Mouse (Mus musculus) gastrocnemius, adult 8-10 months (tissue): ENCODE results near the gene Srebf2. TPM values are rescaled to one million over a fixed set of nuclear protein-coding genes. Genes with fewer than 3 reads are reported as not detected.

Experiments used
- DNase-seq, 2 experiments: peaks; one replicate each; pipeline ENCODE4 v3.0.0; 2022; ENCODE audit warnings: low spot score in 2 of 2
- total RNA-seq, 4 experiments: library from RNA; stranded (reverse); gene quantifications; 2 replicates each; pipeline ENCODE4 v1.2.4; 2022

Srebf2 gene
- total RNA-seq, 4 experiments from 2014 or later = 8.4 to 11.5 (median 9.7) TPM

DNA sequence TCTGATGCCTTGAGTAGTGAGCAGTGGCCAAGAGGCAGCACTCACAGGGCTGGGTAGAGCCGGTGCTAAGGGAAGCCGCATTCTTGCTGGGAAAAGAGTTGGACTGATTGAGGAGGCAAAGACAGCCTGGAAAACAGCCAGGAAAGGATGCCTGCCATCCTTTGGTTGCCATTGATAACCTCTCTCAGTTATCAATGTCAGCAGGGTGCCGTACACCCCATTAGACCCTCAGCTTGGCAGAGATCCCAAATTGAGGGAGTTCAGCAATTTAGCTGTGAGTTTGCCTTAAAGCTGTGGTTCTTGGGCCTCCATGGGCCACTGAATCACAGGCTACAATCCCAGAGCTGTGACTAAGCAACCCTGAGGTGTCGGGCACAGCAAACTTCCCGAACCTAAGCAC lies 34.1 kb downstream of the Srebf2 start:
- no peak for DNase-seq

DNA sequence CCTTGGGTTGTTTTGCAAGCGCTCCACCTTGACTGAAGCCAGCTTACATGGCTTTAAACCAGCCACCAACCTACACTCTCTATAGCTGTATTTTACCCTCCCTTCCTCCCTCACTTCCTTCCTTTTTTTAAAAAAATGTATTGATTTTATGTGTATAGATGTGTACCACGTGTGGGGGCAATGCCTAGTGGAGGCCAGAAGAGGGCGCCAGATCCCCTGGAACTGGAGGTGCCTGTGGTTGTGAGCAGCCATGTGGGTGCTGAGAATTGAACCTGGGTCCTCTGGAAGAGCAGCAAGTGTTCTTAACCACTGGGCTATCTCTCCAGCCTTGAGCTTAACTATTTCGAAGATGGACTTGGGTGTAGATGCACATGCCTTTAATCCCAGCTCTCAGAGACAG lies 35.3 kb downstream of the Srebf2 start:
- no peak for DNase-seq

DNA sequence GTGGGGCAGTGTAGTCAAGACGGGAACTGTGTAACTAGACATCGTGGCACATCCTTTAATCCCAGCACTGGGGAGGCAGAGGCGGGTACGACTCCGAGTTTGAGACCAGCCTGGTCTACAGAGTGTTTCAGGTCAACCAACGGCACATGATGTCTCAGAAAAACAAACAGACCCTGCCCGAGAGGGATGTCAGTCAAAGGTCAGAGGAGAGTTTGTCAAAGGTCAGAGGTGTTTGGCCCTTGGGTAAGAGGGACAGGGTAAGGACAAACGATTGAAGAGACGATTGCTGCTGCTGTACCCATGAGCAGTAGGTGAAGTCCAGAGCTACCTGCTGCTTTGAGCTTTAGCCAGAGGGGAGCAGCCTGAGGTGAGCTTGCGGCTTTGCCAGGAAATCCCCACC lies 36.6 kb downstream of the Srebf2 start:
- no peak for DNase-seq

DNA sequence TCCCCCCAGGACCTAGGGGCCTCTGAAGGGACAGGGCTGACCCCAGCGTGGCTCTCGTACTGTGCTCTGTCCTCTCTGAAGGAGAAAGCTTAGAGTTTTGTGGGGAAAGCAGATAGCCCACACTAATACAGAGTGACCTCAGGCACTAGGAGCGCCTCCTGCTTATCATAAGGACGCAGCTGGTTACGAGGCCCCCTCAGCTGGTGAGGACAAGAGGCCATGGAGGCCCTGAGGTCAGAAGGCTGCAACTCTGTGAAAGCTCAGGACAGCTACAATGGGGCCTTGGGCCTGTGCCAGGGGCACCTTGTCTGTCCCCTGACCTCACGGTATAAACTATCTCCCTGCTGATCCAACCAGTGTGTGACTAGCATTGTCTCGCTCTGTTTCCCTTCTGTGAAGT lies 37.2 kb downstream of the Srebf2 start:
- no peak for DNase-seq

DNA sequence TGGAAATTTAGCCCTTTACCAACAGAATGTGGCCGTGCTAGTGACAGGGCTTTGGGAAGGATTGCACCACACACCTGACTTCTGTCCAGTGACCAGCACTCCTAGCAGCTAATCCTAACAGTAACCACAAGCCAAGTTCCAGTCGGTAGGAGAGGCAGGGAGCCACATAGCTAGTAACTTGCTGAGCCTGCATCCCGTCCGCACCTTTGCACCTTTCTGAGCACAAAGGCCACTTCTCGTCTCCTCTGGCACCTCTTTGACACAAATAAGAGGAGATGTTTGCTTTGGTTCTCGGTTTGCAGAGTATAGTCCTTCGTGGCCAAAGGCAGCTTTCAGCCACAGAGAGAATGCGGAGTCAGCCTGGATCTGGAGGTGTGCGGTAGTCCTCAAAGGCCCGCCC lies 37.7 kb downstream of the Srebf2 start:
- no peak for DNase-seq

DNA sequence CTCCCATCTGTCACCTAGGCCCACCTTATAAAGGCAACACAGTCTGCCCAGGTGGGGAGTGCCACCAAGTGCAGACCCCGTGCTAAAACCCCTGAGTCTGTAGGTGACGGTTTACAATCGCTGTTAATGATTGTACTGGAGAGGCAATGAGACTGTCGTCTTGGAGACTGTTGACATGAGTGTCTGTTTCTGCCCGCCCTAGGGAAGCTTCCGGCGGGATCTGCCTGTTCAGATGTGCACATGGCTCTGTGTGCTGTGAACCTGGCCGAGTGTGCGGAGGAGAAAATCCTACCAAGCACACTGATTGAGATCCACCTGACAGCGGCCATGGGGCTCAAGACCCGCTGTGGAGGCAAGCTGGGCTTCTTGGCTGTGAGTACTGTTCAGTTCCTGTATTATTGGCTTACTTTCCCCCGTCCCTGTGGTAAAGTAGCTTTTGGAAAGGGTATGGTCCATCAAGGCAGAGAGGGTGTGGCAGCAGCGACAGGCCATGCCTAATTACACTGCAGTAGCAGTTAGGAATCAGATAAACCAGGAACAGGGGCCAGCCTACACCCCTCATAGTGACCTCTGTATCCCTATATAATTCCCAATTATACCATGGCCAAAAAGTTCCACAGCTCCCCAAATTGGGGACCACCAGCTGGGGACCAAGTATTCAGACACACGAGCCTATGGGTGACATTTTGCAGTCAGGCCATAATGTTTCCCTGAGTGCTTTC lies 38.2 kb downstream of the Srebf2 start:
- DNase-seq = no peak

DNA sequence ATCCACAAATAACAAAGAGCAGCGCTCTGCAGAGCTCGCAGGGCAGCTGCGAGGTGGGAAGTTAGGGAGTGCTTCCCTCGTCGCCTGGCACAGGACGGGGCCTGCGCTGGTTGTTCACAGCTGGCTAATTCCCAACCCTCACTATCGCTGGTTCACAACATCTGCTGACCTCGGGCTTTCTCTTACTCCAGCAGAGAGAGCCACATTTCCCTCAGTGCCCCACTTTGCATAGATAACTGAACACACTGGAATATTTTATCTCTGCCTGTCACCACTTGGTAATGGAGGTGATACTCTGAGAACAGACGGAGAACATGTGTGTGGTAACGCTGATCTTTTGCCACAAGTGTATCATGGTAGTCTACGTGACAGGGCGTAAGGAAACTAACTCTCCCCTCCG lies 39.1 kb downstream of the Srebf2 start:
- no peak for DNase-seq

DNA sequence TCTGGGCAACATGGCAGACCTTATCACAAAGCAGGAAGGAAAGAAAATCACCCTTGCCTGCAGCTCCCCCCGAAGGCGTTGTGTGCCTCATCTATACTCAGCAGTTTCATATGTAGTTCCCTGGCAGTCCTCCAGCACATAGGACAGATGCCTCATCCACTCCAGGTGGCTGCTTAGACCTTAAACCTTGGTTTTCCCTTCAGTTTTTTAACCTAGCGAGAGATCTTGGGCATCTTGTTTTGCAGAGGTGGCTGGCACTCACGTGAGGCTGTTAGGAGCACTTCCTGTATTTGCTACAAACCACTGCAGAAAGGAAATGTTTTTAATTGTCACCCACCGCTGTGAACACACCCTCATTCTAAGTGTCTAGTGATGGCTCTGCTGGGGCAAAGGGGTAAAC lies 40.0 kb downstream of the Srebf2 start:
- no peak for DNase-seq

DNA sequence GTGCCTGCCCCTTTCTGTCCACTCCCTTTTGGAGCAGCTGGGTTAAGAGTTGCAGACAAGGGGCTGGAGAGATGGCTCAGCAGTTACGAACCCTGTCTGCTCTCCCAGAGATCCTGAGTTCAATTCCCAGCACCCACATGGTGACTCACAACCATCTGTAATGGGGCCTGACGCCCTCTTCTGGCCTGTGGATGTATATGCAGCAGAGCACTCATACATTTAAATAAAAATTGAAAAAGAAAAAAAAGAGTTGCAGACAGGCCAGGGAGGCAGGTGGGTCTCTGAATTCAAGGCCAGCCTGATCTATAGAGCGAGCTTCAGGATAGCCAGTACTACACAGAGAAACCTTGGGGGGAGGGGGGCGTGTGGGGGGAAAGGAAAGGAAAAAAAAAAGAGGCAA lies 40.4 kb downstream of the Srebf2 start:
- no peak for DNase-seq

DNA sequence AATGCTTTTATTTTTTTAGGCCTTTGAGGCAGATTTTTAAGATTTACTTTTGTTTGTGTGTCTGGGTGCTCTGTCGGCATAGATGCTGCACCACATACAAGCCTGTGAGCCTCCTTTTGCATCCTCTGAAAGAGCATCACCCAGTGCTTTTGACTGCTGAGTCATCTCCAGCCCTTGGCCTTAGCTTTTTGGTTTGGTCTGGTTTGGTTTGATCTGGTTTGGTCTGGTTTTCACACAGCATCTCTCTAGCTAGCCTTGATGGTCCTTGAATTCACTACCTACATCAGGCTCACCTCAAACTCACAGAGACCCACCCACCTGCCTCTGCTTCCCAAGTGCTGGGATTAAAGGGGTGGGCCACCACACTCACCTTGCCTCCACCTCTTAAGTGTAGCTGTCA lies 40.9 kb downstream of the Srebf2 start:
- DNase-seq = no peak

DNA sequence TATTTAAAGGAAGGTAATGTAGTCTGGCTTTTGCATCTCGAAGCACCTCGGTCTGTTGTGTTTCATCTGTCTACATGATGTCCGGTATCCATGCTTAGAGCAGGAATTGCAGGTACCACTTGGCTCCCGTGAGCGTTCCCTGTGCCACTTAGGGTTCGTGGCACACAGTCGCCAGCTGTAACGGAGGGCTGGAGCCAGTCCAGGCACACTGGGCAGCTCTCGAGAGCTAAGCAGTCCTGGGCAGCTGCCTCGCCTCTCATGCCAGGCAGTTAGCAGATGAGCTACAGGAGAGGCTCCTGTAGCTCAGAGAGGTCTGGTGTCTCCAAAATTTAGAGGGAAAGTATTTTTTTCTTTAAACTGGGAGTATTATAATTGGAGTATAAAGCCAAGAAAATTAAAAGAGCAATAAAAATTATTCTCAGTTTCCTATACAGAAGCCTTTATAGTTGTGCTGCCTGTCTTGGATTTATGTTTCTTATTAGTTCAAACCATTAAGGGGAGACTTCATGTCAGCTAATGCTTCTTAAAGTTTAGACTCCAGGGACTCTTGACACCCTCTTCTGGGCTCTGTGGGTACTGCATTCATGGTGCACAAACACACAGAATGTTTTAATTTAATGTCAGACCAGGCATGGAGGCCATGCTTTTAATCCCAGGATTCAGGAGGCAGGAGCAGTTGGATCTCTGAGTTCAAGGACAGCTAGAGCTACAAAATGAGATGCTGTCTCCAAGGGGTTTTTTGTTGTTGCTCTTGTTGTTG lies 41.7 kb downstream of the Srebf2 start:
- DNase-seq = peak in 1 of 2 experiments; percentile 59

DNA sequence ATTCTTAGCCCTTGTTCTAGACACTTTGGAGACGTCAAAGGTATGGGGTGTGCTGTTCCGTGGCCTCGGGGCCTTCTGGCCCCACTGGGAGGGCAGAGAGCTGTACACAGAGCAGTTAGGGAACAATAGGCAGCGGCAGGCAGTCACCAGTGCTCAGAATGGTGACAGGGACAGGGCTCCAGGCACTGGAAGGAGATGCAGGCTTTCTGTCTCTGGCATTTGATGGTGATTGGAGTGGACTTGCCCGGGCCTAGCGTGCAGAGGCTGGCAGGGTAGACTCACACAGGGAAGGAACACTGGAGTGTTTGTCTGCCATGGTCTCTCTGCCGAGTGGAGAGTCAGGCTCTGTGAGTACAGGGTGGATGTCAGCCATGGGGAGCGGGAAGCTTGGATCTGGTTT lies 45.6 kb downstream of the Srebf2 start:
- no peak for DNase-seq

DNA sequence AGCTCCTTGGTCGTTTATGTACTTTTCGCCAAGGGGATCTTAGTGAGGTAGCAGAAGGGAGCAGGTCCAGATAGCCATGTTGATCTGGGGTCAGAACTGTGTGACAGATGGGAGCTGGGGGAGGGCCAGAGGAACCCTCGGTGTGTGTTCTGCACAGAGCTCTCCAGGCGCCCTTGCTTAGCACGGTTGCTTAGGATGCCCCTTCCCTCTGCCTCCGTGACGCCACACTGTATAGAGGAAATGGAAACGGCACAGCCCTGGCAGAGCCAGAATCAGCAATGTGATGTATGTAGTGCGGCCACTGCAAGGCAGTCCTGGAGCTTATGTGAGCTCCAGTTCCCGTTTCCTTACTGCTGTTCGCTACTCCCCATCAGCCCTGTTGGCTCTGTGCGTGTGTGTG lies 49.3 kb downstream of the Srebf2 start:
- DNase-seq = no peak

DNA sequence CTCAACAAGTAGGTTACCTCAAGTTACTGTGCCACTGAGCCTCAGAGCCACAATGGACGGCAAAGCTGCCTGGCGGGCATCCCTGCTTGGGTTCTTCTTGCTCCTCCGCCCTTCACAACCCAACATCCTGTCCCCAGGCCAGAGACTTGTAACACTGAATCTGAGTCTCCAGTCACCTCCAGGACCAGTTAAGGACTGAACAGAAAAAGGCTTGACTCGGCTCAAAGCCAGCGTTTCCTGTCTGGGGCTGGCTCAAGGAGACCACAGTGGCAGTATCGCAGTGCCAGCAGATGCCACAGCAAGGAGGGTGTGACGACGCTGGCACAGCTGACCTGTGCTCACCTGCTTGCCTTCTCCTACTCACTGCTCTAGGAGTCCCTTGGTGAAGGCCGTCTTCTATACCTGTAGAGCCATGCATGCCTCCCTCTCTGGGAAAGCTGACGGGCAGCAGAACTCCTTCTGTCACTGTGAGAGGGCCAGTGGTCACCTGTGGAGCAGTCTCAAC lies 50.3 kb downstream of the Srebf2 start:
- DNase-seq = no peak

DNA sequence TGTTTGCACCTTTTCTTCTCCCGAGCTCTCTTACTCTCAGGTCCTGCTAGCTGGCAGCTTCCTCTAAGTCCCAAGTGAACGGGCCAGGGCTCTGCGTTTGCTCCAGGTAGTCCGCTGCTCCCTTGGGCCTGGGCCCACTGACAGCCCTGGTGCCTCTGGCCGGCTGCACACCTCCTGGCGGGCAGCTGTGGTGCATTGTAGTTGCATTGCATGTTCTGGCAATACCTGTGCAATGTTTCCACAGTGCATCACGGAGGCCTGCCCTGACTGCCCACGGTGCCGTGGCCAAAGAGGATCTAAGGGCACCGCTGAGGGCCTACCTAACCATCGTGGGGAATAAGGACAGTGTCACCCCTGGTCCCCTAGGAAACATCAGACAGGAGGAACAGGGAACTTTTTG lies 51.0 kb downstream of the Srebf2 start:
- no peak for DNase-seq

DNA sequence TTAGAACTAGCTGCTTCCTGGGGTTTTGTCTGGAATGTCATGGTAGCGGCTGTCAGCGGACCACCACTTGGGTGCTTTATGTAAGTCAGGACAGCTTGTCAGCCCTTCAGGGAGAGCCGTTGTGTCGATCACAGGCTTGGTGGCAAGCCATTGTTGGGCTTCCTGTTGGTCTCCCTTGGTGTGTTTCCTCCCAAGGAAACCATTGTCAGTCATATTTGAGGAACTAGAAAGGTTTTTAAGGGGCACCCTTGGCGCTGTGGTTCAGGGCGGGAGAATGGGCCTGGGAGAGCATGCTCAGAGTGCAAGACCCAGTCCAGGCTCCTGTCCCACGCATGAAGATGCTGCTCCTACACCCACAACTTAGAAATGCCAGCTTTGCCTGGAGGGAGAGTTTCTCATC lies 51.4 kb downstream of the Srebf2 start:
- no peak for DNase-seq

DNA sequence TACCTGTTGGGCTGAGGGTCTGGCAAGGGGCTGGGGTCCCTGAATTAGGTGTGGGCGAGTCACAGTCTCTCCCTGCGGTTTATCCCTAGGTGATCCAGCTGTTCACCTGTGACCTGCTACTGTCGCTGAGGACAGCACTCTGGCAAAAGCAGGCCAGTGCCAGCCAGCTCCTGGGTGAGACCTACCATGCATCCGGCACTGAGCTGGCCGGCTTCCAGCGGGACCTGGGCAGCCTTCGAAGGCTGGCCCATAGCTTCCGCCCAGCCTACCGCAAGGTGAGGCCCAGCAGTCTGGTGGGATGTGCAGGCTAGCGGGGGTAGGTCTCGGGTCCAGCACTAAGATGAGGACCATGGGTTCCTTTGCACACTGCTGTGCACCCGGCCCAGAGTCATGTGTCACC lies 52.6 kb downstream of the Srebf2 start:
- DNase-seq = no peak

DNA sequence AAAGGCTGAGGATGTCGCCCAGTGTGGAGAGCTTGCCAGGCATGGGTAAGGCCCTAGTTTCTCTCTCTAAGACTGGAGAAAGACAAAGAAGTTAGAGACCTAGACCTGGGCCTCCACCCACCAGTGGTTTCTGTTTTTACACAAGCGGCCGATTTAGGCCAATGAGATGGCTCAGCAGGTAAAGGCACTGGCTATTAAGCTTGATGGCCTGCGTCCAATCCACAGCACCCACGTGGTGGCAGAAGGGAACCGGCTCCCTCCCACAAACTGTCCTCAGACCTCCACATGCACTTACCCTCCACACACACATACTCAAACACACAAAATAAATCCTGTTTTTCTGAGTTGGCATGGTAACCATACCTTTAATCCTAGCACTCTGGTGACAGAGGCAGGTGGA lies 55.1 kb downstream of the Srebf2 start:
- DNase-seq = no peak

DNA sequence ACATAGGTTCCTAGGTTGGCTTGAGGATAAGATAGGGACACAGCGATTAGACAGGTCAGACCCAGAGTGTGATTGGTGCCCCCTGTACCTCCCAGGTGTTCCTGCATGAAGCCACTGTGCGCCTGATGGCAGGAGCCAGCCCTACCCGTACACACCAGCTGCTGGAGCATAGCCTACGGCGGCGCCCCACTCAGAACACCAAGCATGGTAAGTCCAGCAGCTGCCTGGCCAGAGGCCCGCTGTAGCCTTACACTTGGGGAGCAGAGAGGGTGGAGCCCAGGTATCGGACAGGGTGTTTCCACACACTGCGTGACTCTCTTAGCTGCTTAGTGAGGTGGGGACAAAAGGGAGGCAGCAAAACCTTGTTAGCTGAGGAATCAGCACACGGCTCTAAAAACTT lies 56.1 kb downstream of the Srebf2 start:
- no peak for DNase-seq

DNA sequence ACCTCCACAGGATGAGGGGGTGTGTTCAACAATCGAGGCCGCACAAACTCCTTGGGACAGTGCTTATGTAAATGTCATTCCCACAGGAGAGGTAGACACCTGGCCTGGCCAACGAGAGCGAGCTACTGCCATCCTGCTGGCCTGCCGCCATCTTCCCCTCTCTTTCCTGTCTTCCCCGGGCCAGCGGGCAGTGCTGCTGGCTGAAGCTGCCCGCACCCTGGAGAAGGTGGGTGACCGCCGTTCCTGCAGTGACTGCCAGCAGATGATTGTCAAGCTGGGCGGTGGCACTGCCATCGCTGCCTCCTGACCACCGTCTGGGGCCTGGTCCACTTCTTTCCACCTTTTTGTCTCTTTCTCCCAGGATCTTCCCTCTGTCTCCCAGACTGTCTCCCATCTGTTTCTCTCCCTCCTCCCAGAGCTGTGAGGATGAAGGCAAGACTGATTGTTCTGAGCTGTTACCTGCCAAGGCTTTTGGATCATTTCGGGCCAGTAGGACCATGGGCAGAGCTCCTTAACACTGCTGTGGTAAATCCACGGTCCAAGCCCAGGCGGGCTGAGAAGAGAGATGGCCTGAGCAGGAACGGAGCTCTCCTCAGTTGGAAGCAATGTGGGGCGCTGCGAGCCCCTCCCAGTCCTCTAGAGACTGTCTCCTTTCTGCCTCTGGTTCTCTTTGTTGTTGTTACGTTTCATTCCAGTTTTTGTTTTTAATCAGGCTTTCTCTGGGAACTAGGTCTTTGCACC lies 56.8 kb downstream of the Srebf2 start:
- no peak for DNase-seq

DNA sequence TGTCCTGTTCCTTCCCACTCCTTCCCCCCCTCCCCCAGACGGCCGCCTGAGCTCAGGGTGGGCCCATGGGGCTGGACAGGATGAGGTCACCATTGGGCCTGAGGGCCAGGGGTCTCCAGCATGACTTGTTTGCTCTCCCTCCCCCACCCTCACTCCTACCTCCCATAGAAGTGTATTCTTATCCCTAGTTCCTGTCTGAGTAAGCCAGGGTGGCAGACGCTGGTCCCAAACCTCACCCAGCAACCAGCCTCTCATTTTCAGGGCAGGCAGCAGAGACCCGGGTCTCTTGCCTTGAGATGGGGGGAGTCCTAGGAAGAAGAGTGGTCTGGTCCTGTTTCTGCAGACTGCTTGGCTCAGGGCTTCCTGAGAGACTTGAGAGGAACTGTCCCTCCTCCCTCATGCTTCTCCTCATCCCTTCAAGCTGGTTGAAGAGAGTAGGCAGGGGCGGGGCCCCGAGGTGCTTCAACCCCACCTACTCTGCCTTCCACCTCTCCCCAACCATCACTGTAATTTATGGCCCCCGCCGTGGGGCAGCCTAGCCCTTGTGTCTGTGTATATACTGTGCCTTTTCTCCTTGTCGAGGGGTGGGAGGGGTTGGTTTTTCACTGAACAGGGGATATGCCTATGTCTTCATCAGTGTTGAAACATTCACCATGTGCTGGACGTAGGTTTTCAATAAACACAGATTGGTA lies 57.8 kb downstream of the Srebf2 start:
- no peak for DNase-seq
